Mouse (Mus musculus) limb, embryonic 14.5 days (tissue): Measurements from ENCODE around the gene Sec22b. TPM values are rescaled to one million over a fixed set of nuclear protein-coding genes. Genes with fewer than 3 reads are reported as not detected.

Experiments used
- ATAC-seq: fragments of 200-750 bp; cut with Nextera tagmentation; 2 replicates; pipeline ENCODE4 v1.8.0; 2017; ENCODE audit warnings: low read depth, moderate number of reproducible peaks, moderate TSS enrichment; ENCODE audit not compliant: low FRiP score
- DNase-seq: peaks from one replicate; pipeline ENCODE4 v3.0.0-alpha.2; 2015; ENCODE audit warnings: low spot score
- H3K27ac ChIP-seq: fragments of 300-500 bp; sonication (generic); replicated peaks from 2 replicates; pipeline ENCODE4 v1.5.1; 2014; ENCODE audit warnings: low read depth, mild to moderate bottlenecking, low read length, moderate library complexity, mixed read lengths
- H3K27me3 ChIP-seq: fragments of 300-500 bp; sonication (generic); 2 replicates; pipeline ENCODE4 v1.6.1; 2014; ENCODE audit warnings: low read length, mixed read lengths; ENCODE audit not compliant: control insufficient read depth, insufficient read depth
- H3K36me3 ChIP-seq: fragments of 300-500 bp; sonication (generic); 2 replicates; pipeline ENCODE4 v1.6.1; 2014; ENCODE audit warnings: mild to moderate bottlenecking, low read length, moderate library complexity, mixed read lengths; ENCODE audit not compliant: control insufficient read depth, insufficient read depth
- H3K4me1 ChIP-seq: fragments of 300-500 bp; sonication (generic); 2 replicates; pipeline ENCODE4 v1.6.1; 2014; ENCODE audit warnings: antibody characterized with exemption, low read length, mixed read lengths; ENCODE audit not compliant: control insufficient read depth, insufficient read depth
- H3K4me2 ChIP-seq: fragments of 300-500 bp; sonication (generic); replicated peaks from 2 replicates; pipeline ENCODE4 v1.6.1; 2014; ENCODE audit warnings: low read depth, mild to moderate bottlenecking, low read length, moderate library complexity; ENCODE audit not compliant: severe bottlenecking
- H3K4me3 ChIP-seq: fragments of 300-500 bp; sonication (generic); replicated peaks from 2 replicates; pipeline ENCODE4 v1.5.1; 2014; ENCODE audit warnings: low read length
- H3K9ac ChIP-seq: fragments of 300-500 bp; sonication (generic); 2 replicates; pipeline ENCODE4 v1.6.1; 2014; ENCODE audit warnings: mild to moderate bottlenecking, low read depth, low read length, moderate library complexity; ENCODE audit not compliant: severe bottlenecking
- H3K9me3 ChIP-seq: fragments of 300-500 bp; sonication (generic); 2 replicates; pipeline ENCODE4 v1.6.1; 2016; ENCODE audit warnings: low read length; ENCODE audit not compliant: control insufficient read depth
- POLR2A ChIP-seq: fragments of 200-500 bp; IDR thresholded peaks from 2 replicates; pipeline ENCODE4 v1.8.0; 2012; ENCODE audit warnings: inconsistent platforms, mild to moderate bottlenecking, moderate library complexity, borderline replicate concordance; ENCODE audit not compliant: insufficient read depth, insufficient read length; ENCODE audit errors: extremely low read depth
- WGBS: fragments of 180-500 bp; shearing (Covaris S2); extraction: QIAGEN DNeasy Blood & Tissue Kit; methylation state at CpG from one replicate; pipeline ENCODE4 v1.1.7; 2014; 5-methylcytosine and 5-hydroxymethylcytosine counted together
- polyA plus RNA-seq, 2 experiments: library from polyadenylated mRNA; depleted of rRNA in 1 of 2; stranded (reverse) in 1 of 2; unstranded in 1 of 2; fragments of >200 nt; fragmentation: Nextera tagmentation in 1 of 2; extraction: Ambion mirVana in 1 of 2; gene quantifications; 2 replicates each; pipeline versions ENCODE4 v1.2.1 to v1.2.3; 2012 to 2014

The Sec22b gene
- polyA plus RNA-seq, 2 experiments, result 110 to 194 TPM

GRCm38 (mm10) chr3:97938814-97939526 is 38.0 kb downstream of the Sec22b start:
- no peak overlapping the region for H3K9ac ChIP-seq
- H3K4me2 ChIP-seq, result no peak overlapping the region
- no peak overlapping the region for H3K4me3 ChIP-seq
- H3K4me1 ChIP-seq, result peaks cover 33% of the 10 kb centered on the region
- no peaks in the 10 kb centered on the region for H3K9me3 ChIP-seq
- H3K27ac ChIP-seq, result no peak overlapping the region
- no peaks in the 10 kb centered on the region for H3K27me3 ChIP-seq
- no peak for DNase-seq
- no peak for ATAC-seq
- no peak for TF ChIP-seq POLR2A
- 65% methylated on average over 7 of the region's 7 CpGs for WGBS
- no peaks in the 10 kb centered on the region for H3K36me3 ChIP-seq

- no peak for TF ChIP-seq POLR2A
- Histone ChIP-seq H3K9me3 (no peaks in the 10 kb centered on the region), H3K4me1 (peaks cover 42% of the 10 kb centered on the region), H3K27ac (no peak overlapping the region; the same call in 1 of the 2 replicates), H3K4me2 (no peak overlapping the region), H3K27me3 (no peaks in the 10 kb centered on the region), H3K36me3 (no peaks in the 10 kb centered on the region), H3K9ac (0 out of 2 replicates have a peak overlapping the region, but pooled peaks have one; percentile 8), H3K4me3 (no peak overlapping the region)
- WGBS, result 23% methylated on average over 10 of the region's 10 CpGs
- DNase-seq (no peak), ATAC-seq (no peak)
These were observed 38.9 kb downstream of the Sec22b start for GRCm38 (mm10) chr3:97939626-97940510.

- H3K27ac ChIP-seq, result peak overlapping the region; percentile 91
- peaks cover 43% of the 10 kb centered on the region for H3K4me1 ChIP-seq
- WGBS, result 29% methylated on average over 9 of the region's 9 CpGs
- no peaks in the 10 kb centered on the region for H3K27me3 ChIP-seq
- no peaks in the 10 kb centered on the region for H3K36me3 ChIP-seq
- 0 out of 2 replicates have a peak overlapping the region, but pooled peaks have one; percentile 8 for H3K9ac ChIP-seq
- DNase-seq (no peak), ATAC-seq (no peak)
- H3K4me2 ChIP-seq, result no peak overlapping the region
- H3K9me3 ChIP-seq, result no peaks in the 10 kb centered on the region
- TF ChIP-seq POLR2A, result no peak
- H3K4me3 ChIP-seq, result no peak overlapping the region
These were observed 39.7 kb downstream of the Sec22b start for GRCm38 (mm10) chr3:97940511-97941204.

GRCm38 (mm10) chr3:97941440-97942259 is 40.7 kb downstream of the Sec22b start:
- DNase-seq, result no peak
- H3K36me3 ChIP-seq, result no peaks in the 10 kb centered on the region
- H3K9ac ChIP-seq, result peak overlapping the region; percentile 44
- H3K4me1 ChIP-seq, result peaks cover 43% of the 10 kb centered on the region
- TF ChIP-seq POLR2A, result no peak
- no peaks in the 10 kb centered on the region for H3K9me3 ChIP-seq
- H3K4me3 ChIP-seq, result no peak overlapping the region
- H3K27ac ChIP-seq, result peak overlapping the region; percentile 91
- ATAC-seq, result peak; percentile 39
- H3K27me3 ChIP-seq, result no peaks in the 10 kb centered on the region
- H3K4me2 ChIP-seq, result peak overlapping the region; percentile 34
- 26% methylated on average over 11 of the region's 11 CpGs for WGBS
